Mouse (Mus musculus) embryonic stem cell, embryonic (primary cell): ENCODE data around the gene Galnt2.

Experiments
- CTCF ChIA-PET, 4 experiments: fragments of 300-600 bp in 2 of 4; fragments of 350-600 bp in 2 of 4; sonication (Branson Sonifier 250); formaldehyde crosslinking; loops; one replicate each; lab custom pipeline; 2022; ENCODE audit warnings: inconsistent platforms in 2 of 4; lab: Charles Lee
- POLR2A ChIA-PET, 4 experiments: fragments of 300-600 bp in 2 of 4; fragments of 350-600 bp in 2 of 4; sonication (Branson Sonifier 250); formaldehyde crosslinking; loops; one replicate each; lab custom pipeline; 2022; ENCODE audit warnings: antibody characterized with exemption in 4 of 4, inconsistent platforms in 1 of 4; lab: Charles Lee

Galnt2 gene

DNA sequence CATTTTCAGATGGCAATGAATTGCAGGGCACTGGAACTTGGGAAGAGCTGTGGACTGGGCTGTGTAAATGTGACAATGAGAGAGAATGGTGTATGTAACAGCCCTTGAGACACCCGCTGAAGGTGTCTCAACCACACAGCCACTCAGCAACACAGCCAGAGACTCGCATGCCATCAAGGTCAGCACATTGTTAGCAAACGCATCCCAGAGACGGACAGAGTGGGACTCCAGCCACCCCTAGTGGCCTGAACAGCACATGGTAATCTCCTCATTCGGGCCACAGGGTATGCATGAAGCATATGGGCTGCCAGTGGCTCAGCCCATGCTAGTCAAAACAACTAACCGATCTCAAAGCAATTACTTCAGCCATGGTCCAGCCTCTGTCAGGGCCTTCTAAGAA lies 148.1 kb downstream of the Galnt2 start:
- CTCF ChIA-PET: interaction anchor here in 2 of 4 experiments (0.6 to 1.4 kb wide), 3 partner anchors 13 to 245 kb away, joined by 3 to 7 read pairs (median 3); no protein-coding TSS in a partner anchor
- POLR2A ChIA-PET: interaction anchor here in 1 of 4 experiments (1.3 to 1.5 kb wide), 2 partner anchors 9 to 10 kb away, joined by 3 to 4 read pairs; no protein-coding TSS in a partner anchor

DNA sequence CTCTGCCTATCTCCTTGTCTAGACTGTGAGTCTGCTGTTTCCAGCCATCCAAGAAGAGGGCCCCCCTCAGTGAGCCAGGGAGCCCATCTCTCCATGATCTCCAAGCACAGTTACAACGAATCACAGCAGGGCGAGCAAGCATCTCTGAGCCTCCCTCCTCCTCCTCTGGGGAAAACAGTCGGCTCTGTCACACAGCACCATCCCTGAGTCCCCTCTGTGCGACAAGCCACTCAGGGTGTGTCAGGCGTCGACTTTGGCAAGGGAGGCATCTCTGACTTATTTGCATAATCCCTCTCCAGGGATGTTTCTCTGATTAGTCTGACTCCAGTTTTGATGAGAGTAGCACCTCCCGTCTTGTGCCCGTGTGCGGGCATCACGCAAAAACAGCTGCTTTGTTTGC lies 151.0 kb downstream of the Galnt2 start:
- CTCF ChIA-PET: interaction anchor here in 1 of 4 experiments (0.6 kb wide), 1 partner anchor 12 kb away, joined by 4 read pairs; no protein-coding TSS in a partner anchor
- POLR2A ChIA-PET: no interaction called here

DNA sequence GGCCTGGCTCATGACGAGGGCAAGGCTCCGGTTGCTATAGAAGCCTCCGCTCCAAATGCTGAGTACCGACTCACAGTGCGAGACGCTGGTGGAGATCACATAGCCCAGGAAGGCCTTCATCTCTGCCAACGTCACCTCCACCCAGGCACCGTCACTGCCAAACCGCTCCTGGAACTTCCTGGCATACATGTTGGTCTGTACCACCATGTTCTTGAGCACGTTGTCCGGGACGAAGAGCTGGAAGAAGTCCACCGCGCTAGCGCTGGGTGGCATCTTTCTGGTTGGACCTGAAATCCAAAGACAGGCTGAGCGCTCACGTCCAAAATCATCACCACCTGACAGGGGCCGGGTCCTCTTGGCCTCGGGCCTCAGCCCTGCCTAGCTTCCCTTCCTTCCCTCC lies 153.1 kb downstream of the Galnt2 start:
- ChIA-PET CTCF (no interaction called here), POLR2A (interaction anchor here in 1 of 4 experiments (0.8 to 1.3 kb wide), 2 partner anchors 10 to 14 kb away, joined by 3 read pairs; no protein-coding TSS in a partner anchor)

DNA sequence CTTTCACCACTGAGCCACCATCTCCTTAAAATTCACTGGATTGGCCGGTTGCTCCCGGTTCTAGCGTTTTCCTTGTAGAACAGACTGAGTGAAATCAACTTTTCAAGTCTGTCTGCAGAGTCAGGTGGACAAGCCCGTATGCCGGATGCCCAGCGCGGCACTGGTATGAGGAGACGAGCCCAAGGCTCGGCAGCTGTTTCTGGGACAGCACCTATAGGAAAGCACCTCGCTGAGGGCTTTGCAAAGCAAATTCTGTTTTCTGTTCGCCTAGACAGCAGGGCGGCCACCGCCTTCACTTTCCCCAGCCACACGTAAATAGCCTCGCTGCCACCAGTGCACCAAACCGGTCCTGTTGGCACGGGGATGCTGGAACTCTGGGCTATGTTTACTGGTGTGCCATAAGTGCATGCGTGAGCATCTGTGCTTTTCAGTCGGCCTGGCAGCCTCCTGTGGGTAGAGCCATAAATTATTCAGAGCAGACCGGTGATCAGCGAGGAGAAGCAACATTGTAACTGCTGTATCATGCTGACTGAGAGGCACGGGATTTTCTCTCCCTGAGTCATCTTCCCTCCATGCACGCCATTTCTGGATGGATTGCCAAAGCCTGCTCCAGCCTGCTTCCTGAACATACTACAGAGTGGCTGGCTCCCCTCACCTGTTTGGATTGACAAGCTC lies 155.2 kb downstream of the Galnt2 start:
- POLR2A ChIA-PET: interaction anchor here in 2 of 4 experiments (0.8 to 2.7 kb wide), 11 partner anchors 8 to 45 kb away, joined by 3 to 14 read pairs (median 3); no protein-coding TSS in a partner anchor
- CTCF ChIA-PET: interaction anchor here in 3 of 4 experiments (0.6 to 1.8 kb wide), 6 partner anchors 8 to 742 kb away, joined by 3 to 7 read pairs (median 4); partner anchors contain the start of gene Capn9 (in 1 of the 3)

DNA sequence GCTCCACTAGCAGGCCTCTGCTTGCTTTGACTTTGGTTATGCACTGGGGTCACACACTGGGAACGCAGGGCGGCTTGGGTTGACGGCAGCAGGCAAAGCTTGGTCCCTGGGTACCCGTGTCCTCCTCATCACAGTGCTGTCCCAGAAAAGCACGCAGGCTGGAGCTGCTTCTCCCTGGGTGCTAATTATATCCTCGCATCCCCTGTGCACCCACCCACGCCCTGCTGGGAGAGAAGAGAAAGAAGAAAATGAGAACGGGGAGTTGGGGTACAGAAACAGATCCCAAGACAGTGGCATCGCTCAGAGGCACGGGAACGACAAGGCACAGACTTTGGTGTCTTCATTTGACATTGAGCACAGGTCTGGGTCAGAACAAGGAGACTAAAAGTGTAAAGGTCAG lies 158.3 kb downstream of the Galnt2 start:
- CTCF ChIA-PET: interaction anchor here in 3 of 4 experiments (1.0 to 2.0 kb wide), 5 partner anchors 8 to 15 kb away, joined by 3 to 8 read pairs (median 4); no protein-coding TSS in a partner anchor
- POLR2A ChIA-PET: interaction anchor here in 2 of 4 experiments (0.6 to 2.2 kb wide), 7 partner anchors 9 to 16 kb away, joined by 3 to 8 read pairs (median 4); no protein-coding TSS in a partner anchor

DNA sequence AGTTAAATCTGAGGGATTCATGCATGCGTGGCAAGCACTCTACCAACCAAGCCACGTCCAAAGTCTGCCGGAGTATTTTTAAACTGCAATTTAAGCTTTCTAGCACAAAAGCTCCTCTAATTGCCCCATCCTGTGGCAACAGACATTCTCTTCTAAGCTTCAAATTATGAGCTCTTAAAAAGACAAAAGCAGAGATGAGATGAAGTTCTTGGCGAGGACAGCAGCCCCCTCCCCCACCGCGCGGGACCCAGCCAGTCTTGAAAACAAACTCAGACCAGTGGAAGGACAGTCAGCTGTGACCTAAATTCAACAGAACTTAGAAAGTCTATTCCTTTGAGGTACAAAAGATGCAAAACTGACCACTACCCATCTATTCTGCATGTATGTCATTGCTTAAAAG lies 160.0 kb downstream of the Galnt2 start:
- POLR2A ChIA-PET: interaction anchor here in 3 of 4 experiments (0.7 to 4.5 kb wide), 10 partner anchors 8 to 29 kb away, joined by 3 to 17 read pairs (median 4); no protein-coding TSS in a partner anchor
- CTCF ChIA-PET: interaction anchor here in 2 of 4 experiments (0.6 to 1.3 kb wide), 3 partner anchors 27 to 970 kb away, joined by 3 to 9 read pairs (median 3); no protein-coding TSS in a partner anchor

DNA sequence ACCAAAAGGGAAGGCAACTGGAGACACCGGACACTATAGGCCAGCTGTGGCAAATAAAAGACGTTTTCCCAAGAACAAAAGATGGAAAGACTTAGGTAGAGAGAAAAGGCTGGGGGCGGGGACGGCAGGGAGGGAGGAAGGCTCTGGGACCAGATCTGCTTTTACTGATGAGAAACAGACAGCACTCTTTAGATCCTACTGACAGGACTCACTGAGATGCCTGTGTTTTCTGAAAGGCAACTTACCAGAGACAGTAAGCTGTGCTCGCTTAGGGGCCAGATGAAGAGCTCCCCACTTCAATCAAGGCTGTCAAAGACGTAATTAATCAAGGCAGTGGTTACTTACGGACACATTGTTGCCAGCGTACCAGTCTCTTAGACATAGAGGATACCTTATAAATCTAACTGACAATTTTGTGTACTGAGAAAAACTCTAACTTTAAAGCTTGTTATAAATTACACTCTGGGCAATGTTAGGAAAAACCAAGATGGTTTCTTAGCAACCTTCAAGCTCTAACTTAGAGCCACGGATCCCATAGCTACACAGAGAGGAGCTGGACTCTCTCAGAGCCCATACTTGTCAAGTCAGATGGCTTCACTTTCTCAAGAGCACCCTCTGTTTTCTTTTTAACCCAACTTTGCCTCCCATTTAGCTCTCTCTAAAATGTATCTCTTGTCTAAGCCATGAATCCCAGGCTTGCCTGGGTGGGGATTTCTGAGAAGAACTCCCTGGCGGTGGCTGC lies 161.3 kb downstream of the Galnt2 start:
- CTCF ChIA-PET: interaction anchor here in 3 of 4 experiments (0.6 to 2.3 kb wide), 12 partner anchors 9 to 310 kb away, joined by 3 to 13 read pairs (median 5); no protein-coding TSS in a partner anchor

DNA sequence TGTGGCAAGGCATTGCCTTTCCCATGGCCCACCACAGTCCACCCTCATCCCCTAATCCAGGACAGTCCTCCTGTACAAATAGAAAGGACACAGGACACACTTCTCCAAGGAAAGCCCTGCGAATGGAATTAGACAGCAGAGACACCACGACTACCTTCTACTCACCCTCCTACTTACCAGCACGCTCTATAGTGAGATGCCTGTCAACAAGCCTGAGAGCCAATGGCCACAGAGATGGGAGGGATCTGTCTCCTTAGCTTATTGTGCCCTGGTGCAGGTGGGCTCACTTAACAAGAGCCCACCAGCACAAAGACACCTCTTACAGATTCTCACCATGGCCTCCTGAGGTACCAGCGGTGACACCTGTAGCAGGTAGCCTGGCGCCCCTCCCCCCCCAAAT lies 161.8 kb downstream of the Galnt2 start:
- POLR2A ChIA-PET: interaction anchor here in 2 of 4 experiments (0.9 to 4.5 kb wide), 8 partner anchors 8 to 152 kb away, joined by 3 to 22 read pairs (median 6); no protein-coding TSS in a partner anchor

More for the DNA sequence above, 161.3 kb downstream of the Galnt2 start:
- POLR2A ChIA-PET: interaction anchor here in 3 of 4 experiments (0.7 to 4.5 kb wide), 6 partner anchors 9 to 413 kb away, joined by 5 to 22 read pairs (median 8); no protein-coding TSS in a partner anchor

DNA sequence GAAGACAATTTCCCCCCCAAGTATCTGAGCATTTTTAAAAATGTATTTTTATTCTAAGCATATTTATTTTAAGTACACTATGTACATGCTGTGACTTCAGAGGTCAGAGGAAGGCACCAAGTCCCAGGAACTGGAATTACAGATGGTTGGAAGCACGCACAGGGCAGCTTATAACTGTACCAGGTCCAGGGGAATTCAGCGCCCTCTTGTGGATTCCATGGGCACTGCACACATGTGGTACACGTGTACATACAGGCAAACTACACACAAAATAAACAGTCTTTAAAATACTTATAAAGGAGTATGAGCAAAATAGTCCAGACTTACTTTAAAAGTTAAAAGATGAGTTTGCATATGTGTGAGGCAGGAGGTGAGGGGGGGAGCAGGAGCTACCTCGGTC lies 162.7 kb downstream of the Galnt2 start:
- ChIA-PET CTCF (interaction anchor here (0.5 to 3.3 kb wide), 53 partner anchors 8 to 697 kb away, joined by 3 to 28 read pairs (median 4); partner anchors contain the start of gene Cog2 (in 2 of the 4)), POLR2A (interaction anchor here in 3 of 4 experiments (0.6 to 4.5 kb wide), 18 partner anchors 8 to 344 kb away, joined by 3 to 22 read pairs (median 4); no protein-coding TSS in a partner anchor)

More for the DNA sequence above, 161.8 kb downstream of the Galnt2 start:
- CTCF ChIA-PET: interaction anchor here (0.6 to 3.3 kb wide), 30 partner anchors 9 to 718 kb away, joined by 3 to 28 read pairs (median 4); no protein-coding TSS in a partner anchor

DNA sequence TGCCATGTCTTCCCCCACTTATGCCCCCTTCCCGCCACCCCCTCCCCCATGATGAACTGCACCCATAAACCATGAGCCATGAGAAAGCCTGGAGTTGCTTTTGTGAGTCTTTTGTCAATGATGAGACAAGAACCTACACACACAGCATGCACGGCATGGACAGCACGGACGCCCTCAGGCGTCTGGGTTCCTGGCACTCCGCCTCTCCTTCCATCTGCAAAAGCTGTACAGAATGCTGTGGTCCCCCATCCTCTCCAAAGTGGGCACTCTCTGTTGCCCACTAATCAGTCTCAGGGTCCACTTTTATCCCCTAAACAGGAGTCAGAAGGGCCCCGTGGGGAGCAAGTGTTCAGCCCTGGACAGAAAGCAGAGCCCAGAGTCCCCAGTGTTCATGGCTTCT lies 163.8 kb downstream of the Galnt2 start:
- CTCF ChIA-PET: interaction anchor here (0.6 to 3.3 kb wide), 16 partner anchors 9 to 559 kb away, joined by 3 to 28 read pairs (median 5); partner anchors contain the start of gene Cog2 (in 1 of the 4)
- POLR2A ChIA-PET: interaction anchor here in 2 of 4 experiments (1.4 to 4.5 kb wide), 5 partner anchors 9 to 37 kb away, joined by 3 to 22 read pairs (median 13); no protein-coding TSS in a partner anchor
